Mouse (Mus musculus) midbrain, embryonic 11.5 days (tissue): ENCODE measurements at regions not wholly inside any gene's neighbourhood (a gene's known extent, or its start where the extent isn't known, plus 50 kb on each side); places are given as distances from the start of the nearest gene placed in this dataset.

ENCODE experiments used
- ATAC-seq: fragments of 200-750 bp; cut with Nextera tagmentation; 2 replicates; pipeline ENCODE4 v1.8.0; 2017; ENCODE audit warnings: moderate TSS enrichment, moderate library complexity; ENCODE audit not compliant: low FRiP score
- DNase-seq: peaks from one replicate; pipeline ENCODE4 v3.0.0; 2015; ENCODE audit warnings: low spot score; ENCODE audit errors: missing footprints
- H3K27ac ChIP-seq: fragments of 300-500 bp; sonication (generic); 2 replicates; pipeline ENCODE4 v1.5.1; 2014; ENCODE audit warnings: low read depth, low read length
- H3K27me3 ChIP-seq: fragments of 300-500 bp; sonication (generic); 2 replicates; pipeline ENCODE4 v1.6.1; 2014; ENCODE audit warnings: mild to moderate bottlenecking, low read length, moderate library complexity, mixed read lengths; ENCODE audit not compliant: control insufficient read depth, insufficient read depth
- H3K36me3 ChIP-seq: fragments of 300-500 bp; sonication (generic); 2 replicates; pipeline ENCODE4 v1.6.1; 2014; ENCODE audit warnings: mild to moderate bottlenecking, low read length, moderate library complexity, mixed read lengths; ENCODE audit not compliant: control insufficient read depth, insufficient read depth
- H3K4me1 ChIP-seq: fragments of 300-500 bp; sonication (generic); 2 replicates; pipeline ENCODE4 v1.6.1; 2014; ENCODE audit warnings: low read length; ENCODE audit not compliant: control insufficient read depth, insufficient read depth
- H3K4me2 ChIP-seq: fragments of 300-500 bp; sonication (generic); 2 replicates; pipeline ENCODE4 v1.6.1; 2014; ENCODE audit warnings: mild to moderate bottlenecking, moderate library complexity
- H3K4me3 ChIP-seq: fragments of 300-500 bp; sonication (generic); 2 replicates; pipeline ENCODE4 v1.5.1; 2014; ENCODE audit warnings: low read depth, low read length
- H3K9ac ChIP-seq: fragments of 300-500 bp; sonication (generic); 2 replicates; pipeline ENCODE4 v1.6.1; 2014; ENCODE audit warnings: low read length
- H3K9me3 ChIP-seq: fragments of 300-500 bp; sonication (generic); 2 replicates; pipeline ENCODE4 v1.6.1; 2016; ENCODE audit warnings: low read length; ENCODE audit not compliant: control insufficient read depth
- WGBS: fragments of 180-500 bp; shearing (Covaris S2); extraction: QIAGEN DNeasy Blood & Tissue Kit; methylation state at CpG from one replicate; pipeline ENCODE4 v1.1.7; 2014; 5-methylcytosine and 5-hydroxymethylcytosine counted together

DNA sequence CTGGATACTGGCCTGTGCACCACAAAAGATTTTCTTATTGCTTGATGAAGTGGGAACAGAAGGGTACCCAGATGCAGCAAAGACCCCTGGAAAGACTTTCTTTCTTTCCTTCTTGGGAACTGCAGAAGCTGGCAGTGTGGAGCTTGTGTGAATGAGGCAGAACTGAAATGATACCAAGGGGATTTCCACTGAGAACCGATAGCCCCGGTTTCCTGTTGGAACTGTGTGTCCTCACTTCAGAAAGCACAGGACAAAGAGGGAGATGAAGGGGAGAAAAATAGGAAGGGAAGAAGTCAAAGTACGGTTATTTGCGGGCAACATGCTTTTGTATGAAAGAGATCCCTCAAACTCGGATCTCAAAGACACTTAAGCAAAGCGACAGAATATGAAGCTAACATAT is 283.7 kb downstream of the Pten start:
- no peak for DNase-seq
- no peak overlapping the region for H3K9ac ChIP-seq
- ATAC-seq: no peak
- no peak overlapping the region for H3K4me2 ChIP-seq
- peaks cover 5% of the 10 kb centered on the region; the same call in 1 of the 2 replicates for H3K4me1 ChIP-seq
- H3K27me3 ChIP-seq: no peaks in the 10 kb centered on the region
- H3K36me3 ChIP-seq: no peaks in the 10 kb centered on the region
- no peak overlapping the region for H3K27ac ChIP-seq
- no peaks in the 10 kb centered on the region for H3K9me3 ChIP-seq
- no peak overlapping the region for H3K4me3 ChIP-seq
- WGBS: 70% methylated on average over 6 of the region's 6 CpGs

DNA sequence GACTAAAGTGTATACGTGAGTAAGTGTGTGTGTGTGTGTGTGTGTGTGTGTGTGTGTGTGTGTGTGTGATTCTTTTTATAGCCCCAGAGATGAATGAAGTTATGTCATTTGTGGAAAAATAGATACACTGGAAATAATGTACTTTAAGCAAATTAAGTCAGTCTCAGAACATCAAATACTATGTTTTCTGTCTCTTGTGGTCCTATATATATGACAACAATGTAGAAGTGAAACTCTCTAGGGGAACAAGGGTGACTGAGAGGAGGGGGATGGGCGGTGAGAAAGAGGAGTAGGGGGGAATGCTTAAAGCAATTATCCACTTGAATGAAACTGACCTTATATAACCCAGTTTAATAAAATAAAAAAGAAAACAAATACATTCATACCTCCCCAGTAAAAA is 285.5 kb downstream of the Pten start:
- no peaks in the 10 kb centered on the region for H3K9me3 ChIP-seq
- ATAC-seq (no peak), DNase-seq (no peak)
- no peaks in the 10 kb centered on the region for H3K4me1 ChIP-seq
- no peak overlapping the region for H3K4me2 ChIP-seq
- no peak overlapping the region for H3K9ac ChIP-seq
- no peak overlapping the region for H3K4me3 ChIP-seq
- 77% methylated on average over 2 of the region's 2 CpGs for WGBS
- H3K27me3 ChIP-seq: no peaks in the 10 kb centered on the region
- no peak overlapping the region for H3K27ac ChIP-seq
- no peaks in the 10 kb centered on the region for H3K36me3 ChIP-seq

DNA sequence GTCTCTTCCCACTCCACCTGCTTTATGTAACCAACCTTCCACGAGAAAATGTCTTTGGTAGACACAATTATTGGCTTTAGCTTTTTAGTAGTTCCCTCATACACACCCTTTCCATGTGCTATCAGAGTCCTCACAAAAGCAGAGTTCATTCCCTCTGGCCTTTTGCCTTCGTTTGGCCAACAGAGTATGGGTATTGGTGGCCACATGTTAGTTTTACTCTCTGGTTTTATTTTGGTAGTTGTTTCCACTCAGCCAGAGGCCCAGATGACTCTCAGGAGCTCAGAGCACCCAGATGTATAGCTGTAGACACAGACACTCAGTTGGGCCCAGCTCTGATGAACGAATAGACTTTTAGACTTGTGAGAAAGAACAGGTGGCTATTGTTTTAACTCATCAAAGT is 286.4 kb downstream of the Pten start:
- 80% methylated on average over 3 of the region's 3 CpGs for WGBS
- H3K4me1 ChIP-seq: no peaks in the 10 kb centered on the region
- no peak for ATAC-seq

DNA sequence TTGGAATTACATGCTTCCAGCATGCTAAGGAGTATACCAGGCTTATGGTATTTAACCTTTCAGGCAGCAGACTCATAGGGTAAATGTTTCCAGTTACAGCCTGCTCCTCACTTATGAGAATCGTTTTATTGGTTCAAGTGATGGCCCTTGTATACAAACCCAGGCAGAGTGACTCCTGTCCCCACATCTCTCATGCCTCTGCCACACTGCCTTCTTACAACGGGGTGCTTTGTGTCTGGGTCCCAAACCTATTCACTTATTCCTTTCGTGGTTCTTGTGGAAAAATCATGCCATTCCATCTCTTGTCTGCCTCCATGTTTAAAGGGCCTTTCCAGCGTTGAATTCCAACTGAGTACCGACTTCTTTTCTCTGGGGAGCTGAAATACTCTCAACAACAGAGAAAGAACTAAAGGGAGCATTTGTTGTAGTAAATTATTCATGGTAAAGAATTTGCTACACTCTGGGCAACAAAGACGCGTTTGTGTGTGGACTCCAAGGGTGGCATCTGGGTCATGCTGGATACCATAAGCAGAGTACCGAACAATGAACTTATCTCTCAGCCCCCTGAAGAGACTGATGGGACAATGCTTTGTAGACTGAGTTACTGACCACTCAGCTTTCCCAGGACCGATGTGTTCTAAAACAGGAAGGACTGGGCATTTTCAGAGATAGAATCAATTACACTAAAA is 291.6 kb downstream of the Pten start:
- DNase-seq: peak; percentile 89
- WGBS: 50% methylated on average over 9 of the region's 9 CpGs

More for the DNA sequence above, 286.4 kb downstream of the Pten start:
- H3K27ac ChIP-seq: no peak overlapping the region
- no peak for DNase-seq
- no peak overlapping the region for H3K9ac ChIP-seq
- no peaks in the 10 kb centered on the region for H3K27me3 ChIP-seq
- H3K4me2 ChIP-seq: no peak overlapping the region
- no peaks in the 10 kb centered on the region for H3K36me3 ChIP-seq
- H3K4me3 ChIP-seq: no peak overlapping the region
- H3K9me3 ChIP-seq: no peaks in the 10 kb centered on the region

DNA sequence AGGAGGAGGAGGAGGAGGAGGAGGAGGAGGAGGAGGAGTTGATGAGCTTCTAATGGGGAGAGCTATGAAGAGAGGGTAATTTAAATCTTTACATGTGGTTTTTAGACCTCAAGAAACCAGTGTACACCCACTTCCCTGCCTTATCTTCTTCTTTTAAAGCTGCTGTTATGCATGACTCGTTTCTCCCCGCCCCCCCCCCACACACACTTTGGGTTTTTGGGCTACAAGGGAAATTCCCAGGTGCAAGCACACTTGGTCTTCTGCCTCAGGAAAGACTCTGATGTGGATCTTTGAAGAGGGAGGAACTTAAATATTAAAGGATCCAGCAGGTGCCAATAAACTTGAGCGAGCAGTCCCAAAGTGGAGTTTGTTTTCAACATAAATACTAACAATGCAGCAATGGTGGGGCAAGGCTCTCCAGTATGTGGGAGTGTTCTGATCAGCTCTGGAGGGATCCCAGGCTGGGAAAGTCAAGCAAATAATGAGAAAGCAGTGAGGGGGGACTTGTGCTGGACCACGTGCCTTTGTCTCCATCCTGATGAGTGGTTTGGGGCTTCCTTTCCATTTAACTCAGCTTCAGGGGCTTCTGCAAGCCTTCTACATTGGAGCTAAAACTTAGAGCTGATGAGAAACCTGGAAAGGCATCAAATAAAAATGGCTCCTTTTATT is 296.0 kb downstream of the Pten start:
- Histone ChIP-seq H3K4me2 (no peak overlapping the region), H3K4me1 (no peaks in the 10 kb centered on the region), H3K4me3 (no peak overlapping the region), H3K9me3 (no peaks in the 10 kb centered on the region), H3K36me3 (no peaks in the 10 kb centered on the region), H3K27ac (no peak overlapping the region), H3K27me3 (no peaks in the 10 kb centered on the region), H3K9ac (no peak overlapping the region)
- no peak for DNase-seq
- ATAC-seq: no peak
- 75% methylated on average over 4 of the region's 4 CpGs for WGBS

More for the DNA sequence above, 291.6 kb downstream of the Pten start:
- no peaks in the 10 kb centered on the region for H3K9me3 ChIP-seq
- H3K4me2 ChIP-seq: no peak overlapping the region
- ATAC-seq: peak; percentile 76
- H3K27ac ChIP-seq: no peak overlapping the region
- no peaks in the 10 kb centered on the region for H3K4me1 ChIP-seq
- H3K27me3 ChIP-seq: no peaks in the 10 kb centered on the region
- no peaks in the 10 kb centered on the region for H3K36me3 ChIP-seq
- no peak overlapping the region for H3K9ac ChIP-seq
- no peak overlapping the region for H3K4me3 ChIP-seq

DNA sequence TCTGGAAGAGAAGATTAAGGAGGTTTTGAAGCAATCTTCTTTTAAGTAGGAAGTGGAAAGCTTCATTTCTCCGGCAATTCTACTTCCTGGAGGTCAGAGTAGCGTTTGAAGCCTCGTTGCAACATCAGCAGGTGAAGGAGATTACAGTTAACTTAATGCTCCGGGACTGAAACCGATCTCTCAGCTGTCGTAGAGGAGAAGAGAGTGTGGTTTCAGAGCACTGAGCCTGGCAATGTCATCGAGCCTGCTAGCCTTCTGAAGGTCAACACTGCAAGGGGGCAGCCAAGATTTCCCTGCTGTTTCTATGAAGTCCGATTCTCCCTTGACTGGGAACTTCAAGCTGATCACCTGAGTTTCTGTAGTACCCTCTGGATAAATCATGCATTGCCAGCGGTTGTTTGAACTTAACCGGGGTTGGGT is 299.1 kb downstream of the Pten start:
- DNase-seq: no peak
- H3K36me3 ChIP-seq: no peaks in the 10 kb centered on the region
- no peak overlapping the region for H3K4me3 ChIP-seq
- H3K27ac ChIP-seq: no peak overlapping the region
- no peaks in the 10 kb centered on the region for H3K27me3 ChIP-seq
- 75% methylated on average over 10 of the region's 10 CpGs for WGBS
- H3K9me3 ChIP-seq: no peaks in the 10 kb centered on the region
- no peaks in the 10 kb centered on the region for H3K4me1 ChIP-seq
- ATAC-seq: no peak
- H3K9ac ChIP-seq: no peak overlapping the region
- H3K4me2 ChIP-seq: no peak overlapping the region

DNA sequence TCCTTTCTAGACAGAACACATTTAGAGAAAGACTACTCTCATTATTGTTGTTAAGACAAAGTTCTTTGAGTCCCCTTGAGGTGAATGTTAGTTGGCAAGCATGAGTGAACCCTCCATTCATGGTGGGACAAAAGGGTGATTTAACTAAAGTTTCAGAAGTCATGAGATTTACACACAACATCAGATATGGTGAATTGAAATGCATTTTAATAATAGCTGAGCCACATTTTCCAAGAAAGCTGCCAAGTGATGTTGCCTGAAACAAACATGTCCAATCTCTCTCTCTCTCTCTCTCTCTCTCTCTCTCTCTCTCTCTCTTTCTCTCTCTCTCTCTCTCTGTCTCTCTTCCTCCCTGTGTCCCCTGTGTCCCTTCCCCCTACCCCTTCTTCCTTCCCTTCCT is 303.7 kb downstream of the Pten start:
- no peak overlapping the region for H3K9ac ChIP-seq
- H3K27me3 ChIP-seq: no peaks in the 10 kb centered on the region
- H3K27ac ChIP-seq: no peak overlapping the region
- no peak overlapping the region for H3K4me2 ChIP-seq
- no peak overlapping the region for H3K4me3 ChIP-seq
- DNase-seq (no peak), ATAC-seq (no peak)
- H3K36me3 ChIP-seq: no peaks in the 10 kb centered on the region
- H3K9me3 ChIP-seq: no peaks in the 10 kb centered on the region
- H3K4me1 ChIP-seq: no peaks in the 10 kb centered on the region

DNA sequence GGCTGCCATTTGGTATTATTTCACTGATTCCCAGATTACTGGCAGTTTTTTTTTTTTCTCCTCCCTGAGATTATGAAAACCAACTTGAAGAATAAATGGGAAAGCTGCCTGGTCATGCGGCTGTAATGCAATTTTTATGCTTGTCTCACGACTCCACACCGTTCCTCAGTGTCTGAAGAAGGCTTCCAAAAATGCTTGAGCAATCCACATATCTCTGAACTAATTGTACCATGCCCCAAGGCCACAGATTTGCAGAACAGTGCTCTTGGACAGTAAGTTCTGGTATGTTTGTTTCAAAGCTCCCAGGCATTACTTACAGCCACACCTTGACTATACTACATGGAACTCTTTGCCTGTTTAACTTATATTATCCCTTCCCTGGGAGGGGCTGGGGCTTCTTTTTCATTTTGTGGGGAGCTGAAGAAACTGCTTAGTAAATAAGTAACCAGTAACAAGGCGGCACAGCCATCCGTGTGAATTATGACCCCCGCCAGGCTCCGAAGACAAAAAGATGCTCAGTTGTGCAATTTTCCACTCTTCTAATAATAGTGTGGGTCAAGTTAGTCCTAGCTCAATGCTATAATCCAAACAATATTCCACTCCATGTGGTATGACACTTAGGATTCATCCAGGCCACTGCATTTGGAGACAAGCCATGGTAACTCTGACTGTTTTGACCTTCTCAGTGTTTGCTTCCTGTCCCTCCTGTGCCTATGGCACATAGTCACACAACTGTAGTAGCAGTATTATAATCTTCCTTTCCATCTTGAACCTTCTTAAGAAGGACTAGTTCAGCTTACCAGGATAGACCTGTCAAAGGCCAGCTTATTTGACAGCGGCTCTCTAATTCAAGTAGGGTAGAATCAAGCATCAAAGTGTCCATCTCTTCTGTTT is 305.1 kb downstream of the Pten start:
- H3K27ac ChIP-seq: no peak overlapping the region
- no peaks in the 10 kb centered on the region for H3K4me1 ChIP-seq
- no peaks in the 10 kb centered on the region for H3K9me3 ChIP-seq
- H3K4me2 ChIP-seq: no peak overlapping the region
- no peaks in the 10 kb centered on the region for H3K27me3 ChIP-seq
- DNase-seq (no peak), ATAC-seq (no peak)
- no peak overlapping the region for H3K9ac ChIP-seq
- no peaks in the 10 kb centered on the region for H3K36me3 ChIP-seq
- H3K4me3 ChIP-seq: no peak overlapping the region
- 80% methylated on average over 8 of the region's 8 CpGs for WGBS
